Mouse (Mus musculus) embryonic fibroblast, embryonic 13.5 days (primary cell): ENCODE measurements around the gene Paqr9.

Experiments used
- CTCF ChIP-seq: IDR thresholded peaks from 2 replicates; pipeline ENCODE4 v1.5.1; 2011; ENCODE audit warnings: mild to moderate bottlenecking, control low read depth, low read length, moderate library complexity, borderline replicate concordance; ENCODE audit not compliant: insufficient read depth
- POLR2A ChIP-seq: IDR thresholded peaks from 2 replicates; pipeline ENCODE4 v1.6.1; 2011; ENCODE audit warnings: low read depth, mild to moderate bottlenecking, control low read depth, low read length, moderate library complexity

DNA sequence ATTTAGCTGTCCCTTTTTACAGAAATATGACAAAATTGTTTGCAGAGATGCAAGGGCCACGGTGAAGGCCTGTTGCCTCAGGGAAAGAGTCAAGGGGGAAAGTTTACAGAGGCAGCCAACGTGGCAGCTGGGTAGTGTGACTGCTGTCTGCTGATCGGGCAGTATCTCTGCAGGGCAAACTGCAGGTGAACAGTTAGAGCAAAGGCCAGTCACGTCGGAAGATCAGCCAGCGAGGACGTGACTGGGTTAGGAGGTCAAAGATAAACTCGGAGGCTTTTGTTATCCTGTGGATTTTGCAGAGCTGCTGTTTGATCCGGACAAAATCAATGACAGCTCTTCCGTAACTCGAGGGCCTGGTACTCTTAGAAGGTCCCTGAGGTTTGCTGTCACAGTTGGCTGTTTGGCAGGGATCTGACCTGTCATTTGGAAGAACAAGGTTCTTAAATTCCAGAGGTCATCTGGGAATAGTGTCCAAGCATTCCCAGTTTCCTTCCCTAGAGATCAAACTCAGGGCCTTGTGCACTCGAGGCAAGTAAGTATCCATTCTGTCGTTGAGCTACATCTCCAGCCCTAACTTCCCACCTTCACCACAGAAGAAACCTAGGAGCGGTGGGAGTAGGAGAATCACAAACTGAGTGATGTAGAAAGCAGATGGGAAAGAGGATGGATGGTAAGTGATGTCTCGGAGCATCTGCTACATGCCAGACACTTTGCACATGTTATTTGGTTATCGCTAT lies 21.7 kb downstream of the Paqr9 start:
- TF ChIP-seq CTCF (no peak), POLR2A (no peak)
